Mouse (Mus musculus): Measurements from ENCODE around the gene Kctd7.

Kctd7 gene

DNA sequence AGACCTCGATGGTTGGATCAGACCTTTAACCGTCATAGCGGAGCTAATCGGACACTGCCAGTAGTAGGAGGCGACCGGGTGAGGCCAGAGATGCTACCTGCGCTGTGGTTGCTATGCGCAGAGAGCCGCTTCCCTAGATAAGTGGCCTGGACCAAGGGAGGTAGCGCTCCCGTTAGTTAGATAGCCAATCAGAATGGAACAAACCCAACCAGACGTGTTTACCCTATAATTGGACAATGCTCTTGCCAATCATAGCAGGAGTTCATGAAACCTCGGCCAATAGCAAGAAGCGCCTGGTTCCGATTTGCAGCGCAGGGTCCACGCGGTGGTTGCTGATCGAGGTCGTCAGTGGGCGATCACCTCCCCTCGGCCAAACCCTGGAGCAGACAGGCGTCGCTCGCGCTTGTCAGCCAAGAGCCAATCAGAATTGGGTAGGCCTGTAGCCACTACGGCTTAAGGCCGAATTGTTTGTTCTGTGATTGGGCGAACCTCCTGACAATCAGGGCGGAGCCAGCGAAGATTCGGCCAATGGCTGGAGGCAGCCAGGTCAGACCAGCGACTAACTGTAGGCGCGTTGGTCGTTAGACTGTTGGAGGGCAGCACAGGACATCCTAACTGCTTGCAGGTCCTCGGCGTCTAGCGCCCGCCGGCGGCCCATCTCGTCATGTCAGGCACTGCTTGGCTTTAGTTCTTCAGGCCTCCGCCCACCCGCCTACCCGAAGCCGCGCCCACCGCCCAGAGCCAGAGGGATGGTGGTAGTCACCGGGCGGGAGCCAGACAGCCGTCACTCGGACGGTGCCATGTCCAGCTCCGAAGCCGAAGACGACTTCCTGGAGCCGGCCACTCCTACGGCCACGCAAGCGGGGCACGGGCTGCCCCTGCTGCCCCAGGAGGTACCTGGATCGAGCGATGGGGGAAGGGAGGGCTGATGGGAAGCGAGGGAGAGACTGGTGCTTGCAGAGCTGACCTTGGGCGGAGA, at the start of gene Kctd7:
Gene Kctd7 (plus strand): TSS at position 528 of the 979 bp plus-strand sequence.
- DNase-seq (ENCODE audit: low read depth), result peak; percentile 95

DNA sequence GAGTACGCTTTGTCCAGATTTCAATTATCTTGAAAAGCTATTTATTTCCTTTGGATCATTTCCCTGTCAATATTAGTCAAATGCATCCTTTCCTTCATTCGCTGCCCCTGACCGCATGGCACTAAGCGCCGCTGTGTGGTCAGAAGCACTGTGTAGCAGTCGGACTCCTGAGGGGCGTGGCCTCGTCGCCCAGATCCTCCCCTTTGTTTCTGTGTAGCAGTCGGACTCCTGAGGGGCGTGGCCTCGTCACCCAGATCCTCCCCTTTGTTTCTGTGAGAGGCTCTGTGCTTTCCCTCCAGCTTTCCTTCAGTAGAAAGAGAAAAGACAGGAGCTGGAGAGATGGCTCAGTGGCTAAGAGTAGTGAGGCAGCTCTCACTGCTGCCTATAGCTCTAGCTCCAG, 47.9 kb upstream of the Kctd7 start:
- no peak for DNase-seq (ENCODE audit: low read depth)

DNA sequence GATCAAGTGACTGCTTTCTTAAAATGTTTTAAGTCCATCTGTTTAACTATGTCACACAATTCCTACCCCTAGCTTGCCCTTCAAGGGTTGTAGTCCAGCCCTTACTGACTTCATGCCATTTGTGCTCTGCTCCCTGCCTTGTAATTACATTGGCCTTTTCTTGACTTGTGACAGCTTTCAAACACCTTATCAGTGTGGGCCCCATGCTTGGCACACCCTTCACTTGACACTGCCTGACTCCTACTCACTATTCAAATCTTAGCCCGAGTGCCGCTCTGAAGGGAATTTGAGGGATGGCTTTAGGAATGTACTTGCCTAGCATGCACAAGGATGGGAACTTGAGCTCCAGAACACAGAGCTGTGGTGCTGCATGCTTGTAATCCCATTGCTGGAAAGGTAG, 46.8 kb upstream of the Kctd7 start:
- DNase-seq (ENCODE audit: low read depth), result peak; percentile 48

DNA sequence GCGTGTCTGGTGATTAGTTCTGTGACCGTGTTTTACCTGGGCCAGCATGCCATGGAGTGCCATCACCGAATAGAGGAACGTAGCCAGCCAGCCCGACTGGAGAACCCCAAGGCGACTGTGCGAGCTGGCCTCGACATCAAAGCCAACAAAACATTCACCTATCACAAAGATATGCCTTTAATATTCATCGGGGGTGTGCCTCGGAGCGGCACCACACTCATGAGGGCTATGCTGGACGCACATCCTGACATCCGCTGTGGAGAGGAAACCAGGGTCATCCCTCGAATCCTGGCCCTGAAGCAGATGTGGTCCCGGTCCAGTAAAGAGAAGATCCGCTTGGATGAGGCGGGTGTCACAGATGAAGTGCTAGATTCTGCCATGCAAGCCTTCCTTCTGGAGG, 42.9 kb upstream of the Kctd7 start:
- no peak for DNase-seq (ENCODE audit: low read depth)

DNA sequence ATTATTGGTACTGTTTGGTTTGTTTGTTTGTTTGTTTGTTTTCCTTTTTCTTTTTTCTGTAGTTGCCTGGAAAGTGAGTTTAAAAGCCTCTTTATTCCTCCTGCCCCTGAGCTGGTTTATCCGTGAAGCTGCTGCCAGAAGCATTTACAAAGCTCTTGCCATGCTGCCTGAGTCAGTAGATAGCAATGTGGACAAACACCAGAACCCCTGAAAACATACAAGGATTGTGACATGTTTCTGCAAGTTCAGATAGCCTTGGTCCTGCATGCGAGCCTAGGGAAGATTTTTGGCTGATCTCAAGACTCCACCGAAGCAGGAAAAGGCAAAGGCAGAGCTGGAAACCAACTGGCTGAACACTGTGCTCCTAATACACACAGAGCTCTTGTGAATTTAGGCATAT, 35.3 kb upstream of the Kctd7 start:
- DNase-seq (ENCODE audit: low read depth), result no peak

DNA sequence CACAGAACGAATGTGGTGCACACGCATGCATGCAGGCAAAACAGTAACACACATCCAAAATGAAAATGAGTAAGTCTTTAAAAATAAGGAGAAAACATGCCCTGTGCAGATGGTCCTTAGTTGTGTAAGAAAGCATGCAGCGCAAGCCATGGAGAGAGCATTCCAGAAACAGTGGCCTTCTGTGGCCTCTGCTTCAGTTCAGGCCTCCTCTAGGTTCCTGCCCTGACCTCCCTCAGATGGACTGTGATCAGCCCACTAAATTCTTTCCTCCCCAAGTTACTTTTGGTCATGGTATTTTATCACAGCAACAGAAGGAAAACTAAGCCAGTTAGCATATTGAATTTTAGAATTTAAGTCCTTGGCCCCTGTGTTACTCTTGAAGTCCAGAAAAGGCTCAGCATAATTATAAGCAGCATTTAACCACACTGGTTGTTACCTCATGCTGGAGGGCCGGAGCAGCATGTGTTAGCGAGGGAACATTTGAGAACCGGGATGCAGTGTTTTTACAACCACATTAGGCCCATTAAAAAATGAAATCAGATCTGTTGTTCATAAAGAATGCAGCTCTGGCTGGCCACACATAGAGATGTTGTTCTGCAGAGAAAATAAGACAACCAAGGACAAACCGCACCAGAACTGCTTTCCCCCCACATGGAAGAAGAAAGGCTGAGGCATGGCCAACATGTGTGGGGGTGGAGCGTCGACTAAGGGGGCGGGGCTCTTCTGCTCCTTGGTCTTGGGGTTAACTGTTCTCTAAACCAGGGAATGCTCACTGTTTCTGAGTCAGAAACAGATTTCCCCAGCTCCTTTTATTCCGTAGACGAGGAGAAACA, 33.8 kb upstream of the Kctd7 start:
- no peak for DNase-seq (ENCODE audit: low read depth)

DNA sequence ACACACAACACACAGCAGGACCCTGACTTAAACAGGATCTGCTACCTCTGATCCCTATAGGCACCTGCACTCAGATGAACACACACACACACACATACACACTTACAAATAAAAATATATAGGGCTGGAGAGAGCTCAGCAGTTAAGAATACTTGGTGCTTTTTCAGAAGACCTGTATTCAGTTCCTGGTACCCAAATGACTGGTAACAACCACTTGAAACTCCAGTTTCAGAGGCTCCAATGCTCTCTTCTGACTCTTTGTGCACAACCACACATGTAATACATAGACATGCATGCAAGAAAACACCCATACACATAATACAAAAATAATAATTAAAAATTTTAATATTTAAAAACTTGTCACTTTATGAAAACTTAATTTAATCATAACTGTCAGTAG, 32.0 kb upstream of the Kctd7 start:
- no peak for DNase-seq (ENCODE audit: low read depth)

DNA sequence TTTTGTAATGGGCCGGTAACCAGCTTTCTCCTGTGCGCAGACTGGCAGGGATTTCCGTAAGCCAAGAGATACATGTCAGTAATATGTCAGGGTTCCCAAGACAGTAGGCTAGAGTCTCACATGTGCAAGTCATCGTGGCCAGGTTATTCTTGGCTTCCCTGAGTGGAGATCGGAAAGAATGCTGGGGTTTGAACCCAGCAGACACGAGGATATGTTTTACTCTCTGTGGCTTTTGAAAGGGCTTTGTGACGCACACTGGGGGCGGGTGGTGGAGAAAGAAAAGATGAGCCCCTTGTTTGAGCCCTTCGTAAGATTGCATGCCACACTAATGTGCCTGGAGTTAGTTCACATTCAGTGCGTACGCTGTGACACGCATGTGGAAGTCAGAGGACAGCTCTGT, 28.5 kb upstream of the Kctd7 start:
- DNase-seq (ENCODE audit: low read depth), result no peak

DNA sequence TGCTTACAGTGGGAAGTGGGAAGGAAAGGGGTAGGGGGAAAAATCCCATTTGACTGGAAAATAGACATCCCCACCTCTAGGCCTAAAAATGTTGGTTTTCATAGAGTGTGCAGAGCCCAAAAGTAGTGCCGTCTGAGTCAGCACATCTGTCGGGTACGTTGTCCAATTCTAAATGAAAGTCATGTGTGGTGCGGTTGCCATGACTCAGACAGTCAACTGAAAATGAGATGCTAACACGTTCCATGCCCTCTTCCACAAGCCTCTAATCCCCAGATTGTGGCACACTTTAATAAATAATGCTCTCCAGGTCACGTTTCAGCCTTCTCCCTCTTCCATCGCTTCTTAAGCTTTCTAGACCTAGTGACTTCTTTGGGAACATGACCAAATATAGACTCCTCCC, 27.8 kb upstream of the Kctd7 start:
- DNase-seq (ENCODE audit: low read depth), result no peak

DNA sequence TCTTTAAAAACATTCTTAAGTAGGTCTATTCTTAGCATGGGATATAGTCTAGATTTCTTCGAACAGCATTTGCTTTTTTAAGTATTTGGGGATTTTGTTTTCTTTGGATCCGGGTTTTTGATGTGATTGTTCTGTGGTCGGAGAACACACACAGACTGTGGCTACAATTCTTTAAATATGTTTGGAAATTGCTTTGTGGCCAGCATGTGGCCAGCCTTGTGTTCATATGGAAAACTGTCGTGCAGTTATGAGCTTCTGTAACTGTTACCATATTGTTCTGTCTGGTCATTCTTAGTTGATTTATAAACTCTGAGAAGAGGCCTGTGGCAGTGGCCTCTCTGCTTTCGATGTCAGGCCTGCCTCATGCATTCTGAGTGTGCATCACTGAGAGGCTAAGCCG, 26.7 kb upstream of the Kctd7 start:
- no peak for DNase-seq (ENCODE audit: low read depth)

DNA sequence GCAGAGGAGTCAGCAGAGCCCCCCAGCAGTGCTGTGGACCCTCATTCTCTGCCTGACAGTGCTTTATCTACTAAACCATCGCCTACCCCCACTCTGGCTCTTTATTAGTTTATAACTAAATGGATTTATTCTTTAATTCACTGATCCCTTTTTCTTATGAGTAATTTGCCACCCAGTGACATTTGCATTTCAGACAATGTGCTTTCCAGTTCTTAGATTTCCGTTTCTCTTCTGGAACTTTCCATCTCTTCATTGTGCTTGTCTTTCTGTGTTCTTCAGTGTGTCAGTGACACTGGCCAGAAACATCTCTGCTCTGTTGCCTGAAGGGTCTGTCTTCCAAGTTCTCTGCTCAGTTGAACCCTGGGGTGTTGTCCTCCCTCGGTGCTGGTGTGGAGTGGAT, 25.4 kb upstream of the Kctd7 start:
- no peak for DNase-seq (ENCODE audit: low read depth)

DNA sequence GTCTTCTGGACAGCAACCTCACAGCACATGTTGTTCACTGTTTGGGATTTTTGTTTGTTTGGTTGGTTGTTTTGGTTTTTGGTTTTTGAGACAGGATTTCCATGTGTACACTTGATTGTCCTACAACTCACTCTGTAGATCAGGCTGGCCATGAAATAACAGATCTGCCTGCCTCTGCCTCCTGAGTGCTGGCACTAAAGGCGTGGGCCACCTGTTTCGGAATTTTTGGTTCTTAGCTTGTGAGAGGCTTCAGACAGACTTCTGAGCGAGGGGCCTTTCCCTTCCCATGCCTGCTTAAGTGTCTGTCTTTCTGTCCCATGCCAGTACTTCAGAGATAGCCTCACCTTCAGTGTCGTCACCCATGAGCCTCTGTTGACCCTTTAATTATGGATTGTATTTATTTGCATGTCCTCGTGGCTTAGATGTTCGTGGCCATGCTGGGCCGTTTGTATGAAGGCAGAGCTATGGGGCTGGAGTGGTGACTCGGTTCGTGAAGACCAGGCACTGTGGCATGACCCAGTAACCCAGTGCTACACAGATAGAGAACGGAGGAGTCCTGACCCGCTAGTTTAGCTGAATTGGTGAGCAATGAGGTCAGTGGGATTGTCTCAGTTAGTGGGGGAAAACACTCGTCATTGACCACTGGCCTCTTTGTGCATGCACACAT, 24.5 kb upstream of the Kctd7 start:
- DNase-seq (ENCODE audit: low read depth), result no peak

DNA sequence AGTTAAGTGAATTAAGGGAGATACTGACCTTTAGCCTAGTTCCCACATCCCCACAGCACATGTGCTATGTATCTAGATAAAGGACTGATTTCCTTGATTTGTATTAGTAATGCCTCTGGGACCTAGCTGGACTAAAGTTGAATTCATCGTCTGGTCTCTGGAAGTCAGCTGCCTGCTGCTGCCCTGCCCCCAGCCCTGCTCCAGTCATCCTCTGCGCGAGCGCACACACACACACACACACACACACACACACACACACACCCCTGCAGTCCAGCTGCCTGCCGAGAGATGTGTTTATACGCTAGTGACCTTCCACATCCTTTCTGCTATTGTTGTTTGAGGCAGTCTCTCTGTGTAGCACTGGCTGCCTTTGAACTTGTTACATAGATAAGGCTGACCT, 23.8 kb upstream of the Kctd7 start:
- no peak for DNase-seq (ENCODE audit: low read depth)

DNA sequence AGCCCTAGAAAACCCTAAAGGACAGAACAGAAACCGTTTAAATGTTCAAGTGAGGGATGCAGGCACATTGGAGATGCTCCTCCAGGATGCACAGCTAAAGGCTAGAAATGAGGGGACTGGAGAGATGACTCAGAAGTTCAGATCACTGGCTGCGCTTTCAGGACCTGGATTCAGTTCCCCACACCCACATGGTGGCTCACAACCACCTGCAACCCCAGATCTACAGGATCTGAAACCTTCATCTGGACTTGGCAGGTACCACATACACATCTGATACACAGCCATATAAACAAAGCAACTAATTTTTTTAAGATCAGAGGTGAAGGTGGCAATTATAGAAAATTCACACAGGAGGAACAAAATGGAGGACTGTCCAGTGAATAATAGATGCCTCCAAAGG, 22.3 kb upstream of the Kctd7 start:
- DNase-seq (ENCODE audit: low read depth), result no peak

DNA sequence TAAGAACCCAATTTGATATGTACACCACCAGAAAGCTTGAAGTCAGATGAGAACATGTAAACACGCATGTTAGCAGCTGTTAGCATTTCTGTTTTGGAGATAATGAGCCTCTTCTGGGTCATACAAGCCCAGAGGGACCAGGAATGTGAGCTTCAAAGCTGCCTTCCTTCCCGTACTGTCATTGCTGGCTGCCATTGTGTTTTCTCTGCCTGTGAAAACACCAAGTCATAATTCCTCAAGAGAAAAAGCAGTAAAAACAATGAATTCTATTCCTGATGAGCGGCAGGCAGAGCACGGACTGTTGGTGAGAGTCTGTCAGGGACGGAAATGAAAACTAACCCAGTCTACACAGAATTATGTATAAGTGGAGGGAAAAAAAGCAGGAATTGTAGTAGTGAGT, 20.4 kb upstream of the Kctd7 start:
- no peak for DNase-seq (ENCODE audit: low read depth)

DNA sequence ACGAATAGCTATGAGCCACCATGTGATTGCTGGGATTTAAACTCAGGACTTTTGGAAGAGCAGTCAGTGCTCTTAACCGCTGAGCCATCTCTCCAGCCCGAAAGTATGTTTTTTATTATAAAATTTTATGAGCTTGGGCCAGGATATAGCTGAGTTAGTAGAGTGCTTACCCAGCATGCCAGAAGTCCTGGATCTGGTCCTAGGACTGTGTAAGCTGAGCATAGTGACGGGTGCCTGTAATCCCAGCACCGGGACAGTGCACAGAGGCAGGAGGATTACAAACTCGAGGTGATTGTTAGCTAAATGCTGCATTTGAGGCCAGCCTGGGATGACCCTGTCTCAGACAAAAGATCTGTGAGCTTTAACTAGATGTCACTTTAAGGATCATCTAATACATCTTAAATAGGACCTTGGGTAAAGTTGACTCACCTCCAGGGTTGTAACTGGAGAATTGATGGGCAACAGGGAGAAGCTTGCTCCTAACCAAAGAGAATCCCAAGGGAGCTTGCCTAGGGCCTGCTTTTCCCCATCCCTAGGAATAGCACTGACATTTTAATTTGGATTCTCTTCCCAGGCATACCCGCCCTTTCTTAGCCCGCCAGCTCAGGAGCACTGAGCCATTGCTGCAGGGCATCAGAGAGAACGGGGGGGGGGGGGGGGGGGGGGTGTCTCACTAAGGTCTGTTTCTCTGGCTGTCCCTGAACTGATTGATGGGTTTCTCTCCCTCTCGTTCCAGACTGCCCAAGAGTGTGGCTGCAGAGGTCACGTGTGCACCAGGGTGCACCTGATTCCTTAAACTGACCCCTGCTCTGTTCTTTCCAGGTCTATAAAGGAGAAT, 15.8 kb upstream of the Kctd7 start:
- no peak for DNase-seq (ENCODE audit: low read depth)

DNA sequence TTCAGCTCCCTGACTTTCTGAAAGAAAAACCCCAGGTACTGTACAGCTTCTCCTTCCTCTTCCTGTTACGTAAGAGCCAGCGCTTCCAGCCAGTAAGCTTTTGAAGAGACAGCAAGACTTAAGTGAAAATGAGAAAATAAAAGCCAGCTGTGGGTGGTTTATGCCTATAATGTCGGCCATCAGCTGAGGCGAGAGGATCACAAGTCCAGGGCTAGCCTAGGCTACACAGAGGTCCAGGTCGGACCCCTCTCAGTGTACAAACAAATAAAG, 15.2 kb upstream of the Kctd7 start:
- no peak for DNase-seq (ENCODE audit: low read depth)

DNA sequence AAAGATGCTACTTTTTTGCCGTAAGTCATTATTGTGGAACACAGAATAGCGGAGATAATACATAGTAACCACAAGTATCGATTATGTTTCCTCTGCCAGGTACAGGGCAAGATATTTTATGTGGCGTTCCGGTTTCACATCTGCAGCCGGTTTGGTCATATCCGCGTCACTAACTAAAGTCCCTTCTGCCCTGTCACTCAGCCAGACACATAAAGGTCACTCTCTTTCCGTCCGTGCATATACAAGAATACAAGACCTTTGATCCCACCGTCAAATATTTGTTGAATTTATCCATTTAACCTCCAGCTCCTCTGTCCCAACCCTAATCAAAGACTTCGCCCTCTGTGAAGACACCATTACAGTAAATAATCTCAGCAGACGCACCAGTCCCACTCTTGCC, 8.1 kb upstream of the Kctd7 start:
- DNase-seq (ENCODE audit: low read depth), result no peak

DNA sequence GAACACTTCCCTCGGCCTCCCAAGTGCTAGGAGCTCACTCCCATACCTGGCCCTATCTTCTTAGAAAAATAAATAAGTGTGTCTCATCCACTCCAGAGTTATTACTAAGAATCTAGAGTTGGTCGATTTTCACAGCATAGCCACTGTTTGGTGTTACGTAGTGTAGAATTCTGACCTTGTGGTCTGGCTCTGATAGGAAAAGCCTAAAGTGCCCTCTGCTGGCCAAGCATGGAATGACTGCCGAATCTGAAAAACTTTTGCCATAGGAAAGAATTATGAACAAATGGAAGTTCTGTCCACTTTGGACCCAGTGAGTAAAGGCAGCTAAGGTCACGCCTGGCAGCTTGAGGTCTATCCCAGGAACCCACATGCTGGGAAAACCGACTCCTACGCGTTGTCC, 5.3 kb upstream of the Kctd7 start:
- peak; percentile 73 for DNase-seq (ENCODE audit: low read depth)

DNA sequence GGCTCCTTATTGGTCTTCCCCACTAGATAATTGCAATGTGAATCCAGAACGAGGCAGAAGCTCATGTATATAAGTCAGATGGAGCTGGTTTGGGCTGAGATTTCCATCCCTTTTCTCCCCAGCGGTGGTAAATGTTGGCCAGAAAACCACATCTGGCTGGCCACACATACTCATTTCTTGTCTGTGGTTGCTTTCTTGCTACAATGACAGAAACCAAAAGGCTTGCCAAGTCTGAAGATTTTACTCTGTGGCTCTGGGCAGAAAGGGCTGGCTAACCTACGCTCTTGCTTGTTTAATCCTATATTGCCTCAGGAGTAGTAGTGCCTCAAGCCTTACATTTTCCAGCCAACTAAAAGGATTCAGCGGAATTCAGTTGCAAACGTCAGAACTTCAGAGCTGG, 3.5 kb upstream of the Kctd7 start:
- no peak for DNase-seq (ENCODE audit: low read depth)

DNA sequence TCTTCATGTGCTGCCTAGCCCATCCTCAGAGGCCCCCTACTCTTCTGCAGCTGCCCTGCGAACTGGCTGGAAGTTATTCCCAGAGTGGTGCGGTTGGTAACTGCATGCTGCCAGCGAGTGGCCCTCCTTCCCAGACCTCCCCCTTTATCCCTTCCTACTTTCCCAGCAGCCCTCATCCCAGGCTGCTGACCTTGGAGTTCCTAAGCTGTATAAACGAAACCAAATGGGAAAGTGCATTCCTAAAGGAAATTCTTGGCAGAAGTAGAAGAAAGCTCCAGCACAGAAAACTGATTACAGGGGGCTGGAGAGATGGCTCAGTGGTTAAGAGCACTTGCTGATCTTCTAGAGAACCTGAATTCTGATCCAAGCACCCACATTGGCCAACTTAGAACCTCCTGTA, 2.6 kb upstream of the Kctd7 start:
- DNase-seq (ENCODE audit: low read depth), result no peak

DNA sequence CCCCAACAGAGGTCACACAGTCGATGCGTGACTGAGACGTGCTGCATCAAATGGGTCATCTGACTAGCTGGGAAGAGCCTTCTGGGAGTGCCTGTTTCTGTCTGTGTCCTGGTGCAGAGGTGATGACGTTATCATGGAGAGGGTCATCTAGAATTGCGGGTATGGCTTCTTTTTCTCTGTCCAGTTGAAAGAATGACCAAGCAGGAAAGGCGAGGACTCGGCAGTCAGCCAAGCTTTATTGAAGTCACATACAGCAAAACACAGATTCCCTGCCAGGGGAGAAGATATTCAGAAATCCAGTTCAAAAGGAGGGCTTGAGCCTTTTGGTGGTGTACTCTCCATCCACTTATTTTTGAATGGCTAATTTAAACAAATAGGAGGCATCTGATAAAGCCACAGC, 1.6 kb upstream of the Kctd7 start:
- no peak for DNase-seq (ENCODE audit: low read depth)

Data from c-Kit-positive CD71-positive TER-119-negative erythroid progenitor cells, embryonic 14.5 days (primary cell).